Mouse (Mus musculus): ENCODE data around the gene Lbx1. TPM values are rescaled to one million over a fixed set of nuclear protein-coding genes. Genes with fewer than 3 reads are reported as not detected.

The Lbx1 gene
- total and polyA plus RNA-seq, 3 experiments = not detected

DNA sequence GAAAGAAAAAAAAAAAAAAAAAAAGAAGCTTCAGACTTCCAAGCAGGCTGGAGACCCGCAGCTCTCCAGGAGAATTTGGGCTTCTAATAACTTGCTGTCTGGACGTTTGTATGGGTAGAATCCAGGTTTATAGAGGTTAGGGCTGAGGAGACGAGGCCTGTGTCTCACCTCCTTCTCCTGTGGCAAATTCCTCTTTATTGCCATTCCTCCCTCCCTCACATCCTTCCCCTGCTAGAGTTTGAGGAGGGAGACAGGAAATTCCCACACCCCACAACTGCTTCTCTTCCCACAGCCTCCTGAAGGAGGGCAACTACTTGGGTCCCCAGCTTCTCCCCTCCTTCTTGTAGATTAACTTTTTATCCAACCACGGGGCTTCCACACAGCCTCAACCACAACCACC lies 20.2 kb downstream of the Lbx1 start:
- H3K9ac ChIP-seq (ENCODE audit: insufficient read depth, low read depth) = no peak overlapping the region
- in situ Hi-C loops (cut with MboI; ENCODE audit: low pct_ligation_motif_present, low pct_unique_long_range_greater_than_20kb, low sequenced_read_pairs) (loop anchor here (5.0 to 10.0 kb wide), 3 partner anchors 38 to 529 kb away; partner anchors contain the start of genes Fgf8 and Npm3), dilution Hi-C loops (cut with MboI; ENCODE audit: extremely low pct_ligation_motif_present, extremely low pct_unique_long_range_greater_than_20kb, low sequenced_read_pairs) (no loop called here)
- H3K36me3 ChIP-seq (replicated peaks in 1 of 2; ENCODE audit: control insufficient read depth in 1 of 2, insufficient read depth in 1 of 2, low read length in 1 of 2) = no peaks in the 10 kb centered on the region
- H3K9me3 ChIP-seq (replicated peaks; ENCODE audit: low read length) = no peaks in the 10 kb centered on the region
- H3K4me3 ChIP-seq (replicated peaks in 1 of 3; ENCODE audit: low read depth in 2 of 3, low read length in 2 of 3, poor library complexity in 1 of 3) = no peak overlapping the region
- peaks cover 55% of the 10 kb centered on the region for H3K27me3 ChIP-seq (replicated peaks)
- no peak for TF ChIP-seq CHD2 (IDR thresholded peaks at IDR 0.05; ENCODE audit: low read length)
- no peak for TF ChIP-seq SMC3 (IDR thresholded peaks at IDR 0.05; ENCODE audit: low read depth, low read length)
- TF ChIP-seq ELF1 (IDR thresholded peaks at IDR 0.05; ENCODE audit: low read depth, low read length) = no peak
- no peak for TF ChIP-seq TBP (conservative IDR thresholded peaks at IDR 0.05; ENCODE audit: low read depth, low read length)
- TF ChIP-seq MEF2A (IDR thresholded peaks at IDR 0.05; ENCODE audit: borderline replicate concordance, low read depth, low read length) = no peak
- no peak for TF ChIP-seq POLR2AphosphoS2 (IDR thresholded peaks at IDR 0.05; ENCODE audit: low read depth, low read length)
- TF ChIP-seq UBTF (IDR thresholded peaks at IDR 0.05; ENCODE audit: low read depth, low read length) = no peak
- H3K79me2 ChIP-seq (replicated peaks; ENCODE audit: control insufficient read depth, extremely low read depth, insufficient read depth, poor library complexity, severe bottlenecking) = no peaks in the 10 kb centered on the region
- no peak for DNase-seq (ENCODE audit: extremely low read depth)
- peaks cover 0 to 3% of the 10 kb centered on the region in 2 experiments; a peak in 1 of 4 replicates for H3K4me1 ChIP-seq (ENCODE audit: control insufficient read depth in 1 of 2, insufficient read depth in 2 of 2)
- no peak overlapping the region for H3K27ac ChIP-seq (ENCODE audit: insufficient read depth, low read depth)
- no peak overlapping the region for H3K4me2 ChIP-seq (ENCODE audit: insufficient read depth, low read depth, poor library complexity, severe bottlenecking)

DNA sequence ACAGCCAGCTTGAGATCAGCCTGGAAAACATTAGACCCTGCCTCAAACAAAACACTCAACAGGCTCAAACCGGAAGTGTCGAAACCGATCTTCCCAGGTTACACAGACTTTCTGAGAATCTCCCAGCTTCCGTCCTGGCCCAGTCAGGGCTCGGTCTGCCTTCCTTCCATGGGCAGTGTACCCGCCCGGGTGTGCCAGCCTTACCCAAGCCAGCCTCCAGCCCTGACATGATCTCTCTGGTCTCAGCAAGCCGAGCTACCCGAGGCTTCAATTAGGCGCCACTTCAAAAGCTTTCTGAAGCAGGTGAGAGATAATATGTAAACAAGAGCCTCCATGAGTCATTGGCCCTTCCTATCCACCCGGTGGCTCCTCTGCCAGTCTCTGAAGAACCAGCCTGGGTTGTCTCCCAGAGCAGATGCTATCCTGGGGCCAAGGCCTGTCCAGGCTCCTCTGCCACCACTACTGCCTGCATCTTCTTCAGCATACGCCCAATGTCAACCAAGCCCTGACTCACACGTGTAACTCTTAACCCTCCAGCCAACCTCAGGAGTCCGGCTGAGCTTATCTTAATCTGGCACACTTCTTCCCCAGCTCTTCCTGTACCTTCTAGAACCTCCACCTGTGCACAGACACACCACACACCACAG lies 25.7 kb downstream of the Lbx1 start:
- Histone ChIP-seq H3K9ac (ENCODE audit: insufficient read depth, low read depth) (no peak overlapping the region), H3K4me2 (ENCODE audit: insufficient read depth, low read depth, poor library complexity, severe bottlenecking) (no peak overlapping the region), H3K4me1 (ENCODE audit: control insufficient read depth in 1 of 2, insufficient read depth in 2 of 2) (no peaks in the 10 kb centered on the region), H3K4me3 (replicated peaks in 1 of 3; ENCODE audit: low read depth in 2 of 3, low read length in 2 of 3, poor library complexity in 1 of 3) (no peak overlapping the region), H3K79me2 (replicated peaks; ENCODE audit: control insufficient read depth, extremely low read depth, insufficient read depth, poor library complexity, severe bottlenecking) (no peaks in the 10 kb centered on the region), H3K27me3 (replicated peaks) (peaks cover 30% of the 10 kb centered on the region), H3K9me3 (replicated peaks; ENCODE audit: low read length) (peaks cover 2% of the 10 kb centered on the region), H3K27ac (ENCODE audit: insufficient read depth, low read depth) (no peak overlapping the region), H3K36me3 (replicated peaks in 1 of 2; ENCODE audit: control insufficient read depth in 1 of 2, insufficient read depth in 1 of 2, low read length in 1 of 2) (no peaks in the 10 kb centered on the region)
- DNase-seq (ENCODE audit: extremely low read depth) = no peak
- TF ChIP-seq JUND (conservative IDR thresholded peaks at IDR 0.05; ENCODE audit: low read depth, low read length) = no peak
- TF ChIP-seq KAT2A (IDR thresholded peaks at IDR 0.05; ENCODE audit: insufficient replicate concordance, low read length) = no peak
- TF ChIP-seq ELF1 (IDR thresholded peaks at IDR 0.05; ENCODE audit: low read depth, low read length) = no peak
- no peak for TF ChIP-seq E2F4 (IDR thresholded peaks at IDR 0.05; ENCODE audit: insufficient replicate concordance, low read depth, low read length)
- TF ChIP-seq CHD2 (IDR thresholded peaks at IDR 0.05; ENCODE audit: low read length) = no peak
- TF ChIP-seq ZNF384 (IDR thresholded peaks at IDR 0.05; ENCODE audit: low read depth, low read length) = no peak
- no peak for TF ChIP-seq UBTF (IDR thresholded peaks at IDR 0.05; ENCODE audit: low read depth, low read length)
- no peak for TF ChIP-seq MAFK (IDR thresholded peaks at IDR 0.05; ENCODE audit: insufficient replicate concordance, low read length)
- TF ChIP-seq MYC (IDR thresholded peaks at IDR 0.05; ENCODE audit: low read depth, low read length) = no peak
- TF ChIP-seq JUN (IDR thresholded peaks at IDR 0.05; ENCODE audit: insufficient read depth, low read depth, low read length) = no peak
- no peak for TF ChIP-seq POLR2A (IDR thresholded peaks at IDR 0.05; ENCODE audit: low read depth, low read length)
- no peak for TF ChIP-seq SIN3A (IDR thresholded peaks at IDR 0.05; ENCODE audit: low read length)
- in situ Hi-C loops (cut with MboI; ENCODE audit: low pct_ligation_motif_present, low pct_unique_long_range_greater_than_20kb, low sequenced_read_pairs) (loop anchor here (10.0 kb wide), 1 partner anchor 535 kb away; the partner anchor contains the start of genes Fgf8 and Npm3), dilution Hi-C loops (cut with MboI; ENCODE audit: extremely low pct_ligation_motif_present, extremely low pct_unique_long_range_greater_than_20kb, low sequenced_read_pairs) (no loop called here)

Measured in CH12.LX (cell line).